Mouse (Mus musculus): ENCODE results near the gene Wdr54. TPM values are rescaled to one million over a fixed set of nuclear protein-coding genes. Genes with fewer than 3 reads are reported as not detected.
A peak's percentile ranks its signal among the peaks of the same experiment; 100 is the strongest.
"Not testable (repeated sequence)": the region's sequence is repeated elsewhere in the genome, so short reads cannot be mapped to it uniquely, and the experiment has no call there.

The Wdr54 gene
- polyA plus RNA-seq, 1 experiment from 2014 or later, result 4.8 TPM

DNA sequence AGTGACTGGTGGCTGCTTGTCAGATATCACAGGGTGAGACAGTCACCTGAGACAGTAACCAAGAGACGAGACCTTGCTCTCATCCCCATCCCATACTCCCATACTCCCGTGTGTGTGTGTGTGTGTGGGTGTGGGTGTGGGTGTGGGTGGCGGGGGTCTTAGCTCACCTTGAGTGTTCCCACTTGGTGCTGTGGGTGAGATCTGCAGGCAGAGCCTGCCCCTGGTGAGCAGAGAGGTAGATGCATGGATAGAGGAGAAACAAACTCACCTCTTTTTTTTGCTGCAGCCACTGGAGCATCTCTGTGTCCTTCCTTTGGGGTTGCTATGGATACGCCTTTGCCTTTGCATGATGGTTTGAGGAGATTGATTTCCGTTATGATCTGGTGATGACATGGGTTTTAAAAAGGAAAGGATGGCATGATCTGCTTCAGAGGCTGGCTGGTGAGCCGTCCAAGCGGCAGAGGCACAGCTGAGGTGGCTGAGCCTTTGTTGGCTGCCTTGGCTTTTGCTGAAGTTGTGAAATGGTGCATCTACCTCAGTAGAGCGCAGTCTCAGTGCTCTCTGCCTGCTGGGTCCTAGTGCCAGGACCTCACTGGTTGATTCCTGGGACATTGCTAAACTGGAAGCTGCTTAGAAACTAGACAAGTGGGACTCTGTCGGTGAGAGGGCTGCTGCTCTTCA lies 16.2 kb upstream of the Wdr54 start:
- Histone ChIP-seq H3K27me3 (no peaks in the 10 kb centered on the region), H3K36me3 (peaks cover 13% of the 10 kb centered on the region; the same call in 1 of the 2 replicates), H3K4me1 (peaks cover 9% of the 10 kb centered on the region; the same call in 1 of the 2 replicates), H3K4me2 (no peak overlapping the region), H3K27ac (no peak overlapping the region), H3K9me3 (no peaks in the 10 kb centered on the region), H3K4me3 (no peak overlapping the region), H3K9ac (no peak overlapping the region)
- ATAC-seq (ENCODE audit: insufficient number of reproducible peaks, low FRiP score, low TSS enrichment, low read depth), result no peak
- WGBS, result 68% methylated on average over 9 of the region's 9 CpGs

DNA sequence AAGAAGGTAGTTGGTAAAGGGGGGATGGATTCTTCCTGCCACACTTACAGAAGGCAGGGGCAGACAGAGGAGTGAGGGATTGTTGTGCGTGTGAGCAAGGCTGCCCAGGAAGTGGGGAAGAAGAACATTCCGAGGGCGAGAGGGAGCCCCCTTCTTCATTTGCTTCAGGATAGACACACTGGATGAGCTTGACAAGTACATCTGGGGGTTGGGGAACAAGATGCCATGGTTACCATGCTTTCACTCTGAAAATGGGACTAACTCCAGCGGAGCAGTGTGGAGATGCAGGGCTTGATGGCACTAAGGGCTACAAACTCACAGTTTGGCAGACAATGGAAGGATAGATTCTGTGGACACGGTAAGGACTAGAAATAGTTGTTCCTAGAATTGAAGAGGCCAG lies 14.9 kb upstream of the Wdr54 start:
- ATAC-seq (ENCODE audit: insufficient number of reproducible peaks, low FRiP score, low TSS enrichment, low read depth), result no peak
- Histone ChIP-seq H3K27ac (no peak overlapping the region), H3K4me1 (peaks cover 21% of the 10 kb centered on the region), H3K9me3 (no peaks in the 10 kb centered on the region), H3K36me3 (peaks cover 5% of the 10 kb centered on the region; the same call in 1 of the 2 replicates), H3K4me2 (no peak overlapping the region), H3K27me3 (no peaks in the 10 kb centered on the region), H3K9ac (no peak overlapping the region), H3K4me3 (no peak overlapping the region)
- 81% methylated on average over 5 of the region's 5 CpGs for WGBS

DNA sequence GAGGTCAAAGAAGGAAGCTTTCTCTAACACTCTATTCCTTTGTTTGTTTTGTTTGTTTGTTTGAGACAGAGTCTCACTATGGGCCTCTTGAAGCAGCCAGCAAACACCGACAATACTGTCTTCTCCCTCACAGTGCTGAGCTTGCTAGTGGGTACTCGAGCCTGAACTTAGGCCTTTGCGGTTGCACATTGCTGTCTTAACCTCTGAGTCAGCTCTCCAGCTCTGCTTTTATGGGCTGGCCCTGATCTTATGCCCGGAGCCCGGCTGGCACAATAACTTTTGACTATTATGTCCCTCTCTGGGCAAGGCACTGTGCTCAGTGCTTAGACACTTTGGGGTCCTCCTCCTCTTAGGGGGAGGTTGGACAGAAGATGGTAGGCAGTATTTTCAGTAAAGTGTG lies 13.7 kb upstream of the Wdr54 start:
- WGBS, result 75% methylated on average over 5 of the region's 5 CpGs
- no peak for ATAC-seq (ENCODE audit: insufficient number of reproducible peaks, low FRiP score, low TSS enrichment, low read depth)
- H3K9ac ChIP-seq, result no peak overlapping the region

DNA sequence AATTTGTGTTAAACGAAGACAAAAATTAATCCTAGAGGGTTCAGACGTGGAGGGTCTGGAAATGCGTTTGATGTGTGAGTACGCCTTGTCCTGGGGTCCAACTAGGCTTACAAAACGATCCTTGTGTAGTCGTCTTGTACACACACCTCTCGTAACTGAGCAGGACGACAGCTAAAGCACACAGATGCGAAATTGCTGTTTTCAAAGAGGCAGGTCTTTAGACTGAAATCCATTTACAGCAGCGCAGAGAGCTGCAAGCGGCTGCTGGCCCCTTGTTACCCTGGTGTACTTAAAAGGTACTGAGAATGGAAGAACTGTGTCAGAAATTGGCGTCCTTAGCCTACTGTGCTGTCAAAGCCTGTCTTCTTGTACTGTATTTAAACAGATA lies 10.0 kb upstream of the Wdr54 start:
- WGBS, result under 1% methylated on average over 12 of the region's 12 CpGs
- Histone ChIP-seq H3K4me3 (peak overlapping the region; percentile 87), H3K4me1 (peaks cover 42% of the 10 kb centered on the region), H3K36me3 (no peaks in the 10 kb centered on the region), H3K9ac (peak overlapping the region; percentile 89), H3K4me2 (peak overlapping the region; percentile 65), H3K27ac (peak overlapping the region; percentile 86), H3K27me3 (peaks cover 15% of the 10 kb centered on the region), H3K9me3 (no peaks in the 10 kb centered on the region)
- ATAC-seq (ENCODE audit: insufficient number of reproducible peaks, low FRiP score, low TSS enrichment, low read depth), result no peak

More for the DNA sequence above, 13.7 kb upstream of the Wdr54 start:
- no peaks in the 10 kb centered on the region for H3K27me3 ChIP-seq
- no peaks in the 10 kb centered on the region for H3K9me3 ChIP-seq
- H3K27ac ChIP-seq, result no peak overlapping the region
- H3K4me1 ChIP-seq, result peaks cover 25% of the 10 kb centered on the region
- H3K4me3 ChIP-seq, result no peak overlapping the region
- no peaks in the 10 kb centered on the region for H3K36me3 ChIP-seq
- no peak overlapping the region for H3K4me2 ChIP-seq

DNA sequence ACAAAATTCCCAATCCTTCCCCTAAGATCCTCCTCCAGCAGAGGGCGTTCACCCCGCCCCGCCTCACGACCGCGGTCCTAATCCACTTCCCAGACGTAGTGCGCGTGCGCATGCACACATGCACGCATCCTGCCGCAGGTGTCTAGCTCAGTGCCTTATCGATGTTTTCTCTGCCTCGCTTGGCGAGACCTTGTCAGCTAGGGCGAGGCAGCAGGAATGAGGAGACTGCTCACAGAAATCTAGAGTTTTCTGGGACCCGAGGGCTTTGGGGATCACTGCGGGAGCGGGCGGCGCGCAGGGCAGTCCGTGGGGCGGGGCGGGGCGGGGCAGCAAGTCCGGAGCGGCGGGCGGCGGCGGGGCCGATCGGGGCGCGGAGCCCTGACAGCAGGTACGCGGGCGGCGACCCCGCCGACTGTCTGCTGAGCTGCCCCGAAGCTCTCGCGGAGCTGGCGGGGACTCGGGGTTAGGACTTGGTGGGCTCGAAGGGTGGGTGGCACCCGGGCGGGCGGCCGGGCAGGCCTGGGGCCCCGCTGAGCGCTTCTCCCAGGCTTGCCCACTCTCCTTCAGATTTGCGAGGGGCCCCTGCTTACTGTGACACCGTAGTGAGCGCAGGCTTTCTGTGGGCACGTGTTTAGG lies 9.5 kb upstream of the Wdr54 start, which contains the start of gene Dctn1:
Dctn1 (plus strand) TSS at position 314 of the 636 bp plus-strand sequence.
- under 1% methylated on average over 52 of the region's 58 CpGs for WGBS
- Histone ChIP-seq H3K4me3 (peak within 1 kb of the TSS; percentile 87), H3K4me1 (peaks cover 46% of the 10 kb centered on the region), H3K27ac (peak within 1 kb of the TSS; percentile 86), H3K9ac (peak within 1 kb of the TSS; percentile 89), H3K36me3 (no peaks in the 10 kb centered on the region), H3K27me3 (peaks cover 20% of the 10 kb centered on the region), H3K9me3 (no peaks in the 10 kb centered on the region), H3K4me2 (peak within 1 kb of the TSS; percentile 65)
- peak; percentile 86 for ATAC-seq (ENCODE audit: insufficient number of reproducible peaks, low FRiP score, low TSS enrichment, low read depth)

DNA sequence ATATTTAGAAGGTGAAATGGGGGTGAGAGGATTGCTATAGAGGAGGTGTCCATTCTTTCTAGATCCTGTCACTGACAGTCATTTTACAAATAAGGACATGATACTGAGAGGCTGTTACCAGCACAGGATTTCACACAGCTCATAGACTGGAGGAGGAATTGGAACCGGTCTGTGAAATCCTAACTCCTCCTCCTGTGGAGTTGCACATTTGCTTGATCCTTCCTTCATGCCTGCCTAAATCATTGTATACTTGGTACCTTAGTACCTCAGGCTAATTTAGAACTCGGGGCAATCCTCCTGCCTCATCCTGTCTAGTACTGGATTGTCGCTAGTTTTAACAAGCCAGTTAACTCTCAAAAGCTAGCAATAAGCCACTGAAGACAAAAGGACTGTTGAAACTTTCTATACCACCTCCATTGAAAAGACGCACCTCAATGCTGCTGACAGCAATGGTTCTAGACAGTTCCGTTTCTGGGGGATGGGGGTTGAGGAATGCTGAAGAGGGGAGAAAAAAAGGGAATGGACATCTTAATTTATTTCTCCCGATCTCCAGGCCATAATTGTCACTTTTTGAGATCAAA lies 8.9 kb upstream of the Wdr54 start:
- no peak; the same call in 1 of the 2 replicates for ATAC-seq (ENCODE audit: insufficient number of reproducible peaks, low FRiP score, low TSS enrichment, low read depth)
- WGBS, result 5% methylated on average over 6 of the region's 6 CpGs
- Histone ChIP-seq H3K27me3 (peaks cover 26% of the 10 kb centered on the region), H3K9me3 (no peaks in the 10 kb centered on the region), H3K36me3 (no peaks in the 10 kb centered on the region), H3K4me2 (peak overlapping the region; percentile 65), H3K27ac (peak overlapping the region; percentile 86), H3K9ac (peak overlapping the region; percentile 89; the same call in 1 of the 2 replicates), H3K4me1 (peaks cover 46% of the 10 kb centered on the region), H3K4me3 (peak overlapping the region; percentile 87)

DNA sequence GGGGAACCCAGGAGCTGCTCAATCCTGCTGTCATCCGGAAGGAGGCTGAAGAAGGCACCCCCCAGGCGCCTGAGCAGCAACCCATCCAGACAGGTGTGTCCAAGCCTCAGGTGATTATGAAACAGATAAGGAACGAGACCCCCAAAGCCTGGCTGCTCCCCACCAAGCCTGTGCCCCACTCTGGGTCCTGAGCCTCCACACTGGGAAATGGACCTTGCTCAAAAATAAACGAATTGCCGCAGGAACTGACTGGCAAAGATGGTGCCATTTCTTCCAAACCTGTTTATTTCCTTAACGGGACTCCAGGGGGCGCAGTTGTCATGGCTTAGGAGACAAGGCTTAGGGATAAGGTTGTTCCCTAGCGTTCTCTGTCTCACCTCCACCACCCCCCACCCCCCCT lies 6.5 kb upstream of the Wdr54 start:
- H3K9ac ChIP-seq, result peak overlapping the region; percentile 45
- no peak overlapping the region for H3K27ac ChIP-seq

DNA sequence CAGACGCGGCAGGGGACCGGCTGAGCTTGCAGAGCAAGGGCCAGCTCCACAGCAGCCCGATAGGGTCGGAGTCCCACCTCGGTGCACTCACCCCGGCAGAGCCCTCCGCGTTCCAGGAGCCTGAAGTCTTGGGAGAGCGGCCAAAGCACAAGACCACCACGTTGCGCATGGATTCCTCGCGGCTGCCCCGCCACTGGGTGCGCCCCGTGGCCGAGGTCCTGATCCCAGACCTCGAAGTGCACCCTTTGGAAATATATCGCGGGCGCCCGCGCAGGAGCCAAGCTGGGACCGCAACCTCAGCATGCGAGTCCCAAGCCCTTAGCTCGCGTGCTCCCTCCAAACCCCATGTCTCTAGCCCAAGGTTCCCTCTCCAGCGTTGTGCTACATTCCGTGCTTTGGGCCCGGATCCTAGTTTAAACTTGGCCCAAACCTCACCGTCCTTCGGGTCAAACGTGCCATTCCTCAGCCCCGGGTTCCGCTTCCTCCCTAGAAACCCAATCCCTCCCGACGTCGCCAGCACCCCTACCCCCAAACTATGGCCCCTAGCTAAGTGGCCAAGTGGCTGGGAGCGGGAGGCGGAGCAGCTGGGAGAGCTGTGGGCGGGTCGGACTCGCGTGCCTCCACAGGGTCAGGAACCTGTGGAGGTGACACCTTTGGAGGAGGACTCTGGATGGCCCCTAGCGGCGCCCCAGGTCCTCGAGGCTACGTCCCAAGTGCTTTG lies 5.9 kb upstream of the Wdr54 start:
- Histone ChIP-seq H3K27me3 (peaks cover 29% of the 10 kb centered on the region), H3K36me3 (no peaks in the 10 kb centered on the region), H3K4me2 (peak overlapping the region; percentile 84), H3K9me3 (no peaks in the 10 kb centered on the region), H3K4me3 (peak overlapping the region; percentile 46), H3K9ac (peak overlapping the region; percentile 45), H3K4me1 (peaks cover 34% of the 10 kb centered on the region), H3K27ac (no peak overlapping the region)
- 1% methylated on average over 49 of the region's 49 CpGs for WGBS
- ATAC-seq (ENCODE audit: insufficient number of reproducible peaks, low FRiP score, low TSS enrichment, low read depth), result no peak

More for the DNA sequence above, 6.5 kb upstream of the Wdr54 start:
- peak overlapping the region; percentile 46 for H3K4me3 ChIP-seq
- H3K27me3 ChIP-seq, result peaks cover 29% of the 10 kb centered on the region
- H3K36me3 ChIP-seq, result no peaks in the 10 kb centered on the region
- H3K4me1 ChIP-seq, result peaks cover 38% of the 10 kb centered on the region
- H3K4me2 ChIP-seq, result peak overlapping the region; percentile 84
- no peak for ATAC-seq (ENCODE audit: insufficient number of reproducible peaks, low FRiP score, low TSS enrichment, low read depth)
- 2% methylated on average over 8 of the region's 8 CpGs for WGBS
- no peaks in the 10 kb centered on the region for H3K9me3 ChIP-seq

DNA sequence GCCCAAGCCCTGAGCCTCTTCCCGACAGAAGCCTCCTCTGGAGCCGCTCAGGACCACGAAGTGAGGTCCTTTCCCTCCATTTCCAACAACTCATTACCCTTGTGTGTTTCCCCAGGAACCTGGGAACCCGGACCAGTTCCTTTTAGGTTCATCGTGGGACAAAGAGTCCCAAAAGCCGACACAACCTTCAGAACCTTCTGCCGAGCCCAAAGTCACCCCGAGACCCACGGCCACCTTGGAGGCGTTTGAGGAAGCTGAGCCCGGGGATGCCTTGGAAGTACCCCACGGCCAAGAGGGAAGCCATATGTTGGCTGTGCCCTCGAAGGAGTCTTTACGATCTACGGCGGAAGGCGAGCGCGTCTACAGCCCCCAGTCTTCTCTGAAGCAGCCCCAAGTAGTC lies 5.2 kb upstream of the Wdr54 start:
- WGBS, result 7% methylated on average over 19 of the region's 19 CpGs
- Histone ChIP-seq H3K4me3 (peak overlapping the region; percentile 46), H3K9ac (peak overlapping the region; percentile 45), H3K4me2 (peak overlapping the region; percentile 84), H3K4me1 (peaks cover 29% of the 10 kb centered on the region), H3K27me3 (peaks cover 29% of the 10 kb centered on the region), H3K9me3 (no peaks in the 10 kb centered on the region), H3K27ac (no peak overlapping the region), H3K36me3 (no peaks in the 10 kb centered on the region)
- ATAC-seq (ENCODE audit: insufficient number of reproducible peaks, low FRiP score, low TSS enrichment, low read depth), result no peak

DNA sequence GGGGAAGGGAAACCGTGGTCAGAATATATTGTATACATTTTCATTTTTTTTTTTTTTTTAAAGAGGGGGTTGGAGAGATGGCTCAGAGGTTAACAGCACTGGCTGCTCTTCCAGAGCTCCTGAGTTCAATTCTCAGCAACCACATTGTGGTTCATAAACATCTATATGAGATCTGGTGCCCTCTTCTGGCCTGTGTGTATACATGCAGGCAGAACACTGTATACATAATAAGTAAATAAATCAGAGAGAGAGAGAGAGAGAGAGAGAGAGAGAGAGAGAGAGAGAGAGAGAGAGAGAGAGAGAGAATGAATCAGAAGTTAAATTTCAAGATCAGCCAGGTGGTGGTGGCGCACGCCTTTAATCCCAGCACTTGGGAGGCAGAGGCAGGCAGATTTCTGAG lies 3.3 kb upstream of the Wdr54 start:
- 34% methylated on average over 3 of the region's 3 CpGs for WGBS
- H3K27ac ChIP-seq; ATAC-seq (ENCODE audit: insufficient number of reproducible peaks, low FRiP score, low TSS enrichment, low read depth); H3K9me3 ChIP-seq; H3K4me2 ChIP-seq; H3K36me3 ChIP-seq; H3K4me3 ChIP-seq; H3K9ac ChIP-seq: not testable (repeated sequence)
- Histone ChIP-seq H3K4me1 (peaks cover 36% of the 10 kb centered on the region), H3K27me3 (peaks cover 29% of the 10 kb centered on the region)

DNA sequence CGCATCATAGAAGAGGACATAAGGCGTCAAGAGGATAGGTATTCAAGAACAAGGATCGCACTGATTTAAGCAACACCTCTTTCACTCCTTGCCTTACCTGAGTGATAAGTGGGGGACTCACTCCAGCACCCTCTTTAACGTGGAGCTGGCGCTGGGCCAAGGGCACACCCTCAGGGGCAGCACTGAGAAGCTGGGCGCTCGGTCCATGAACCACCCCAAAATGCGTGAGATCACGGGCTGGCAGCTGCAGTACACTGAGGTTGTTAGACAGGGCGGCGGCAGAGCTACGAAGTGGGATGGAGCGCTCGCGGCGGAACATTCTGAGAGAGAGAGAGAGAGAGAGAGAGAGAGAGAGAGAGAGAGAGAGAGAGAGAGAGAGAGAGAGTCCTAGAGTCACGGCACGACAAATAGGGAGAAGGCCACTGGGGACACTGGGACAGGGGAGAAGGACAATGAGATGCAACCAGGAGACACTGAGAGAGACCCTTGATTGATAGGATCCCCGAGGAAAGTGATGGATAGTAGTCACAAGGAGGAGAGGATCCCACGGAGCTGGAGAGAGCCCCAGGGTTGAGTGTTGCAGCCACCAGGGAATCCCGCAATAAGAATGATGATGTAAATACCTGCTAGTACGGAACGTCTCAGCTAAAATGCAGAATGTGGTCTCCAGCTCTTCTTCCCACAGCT lies 502 bp downstream of the Wdr54 start:
- peak overlapping the region; percentile 86 for H3K4me2 ChIP-seq
- no peaks in the 10 kb centered on the region for H3K9me3 ChIP-seq
- 7% methylated on average over 23 of the region's 23 CpGs for WGBS
- peaks cover 16% of the 10 kb centered on the region for H3K4me1 ChIP-seq
- peak overlapping the region; percentile 35; the same call in 1 of the 2 replicates for H3K9ac ChIP-seq
- H3K27ac ChIP-seq, result no peak overlapping the region
- H3K27me3 ChIP-seq, result peaks cover 9% of the 10 kb centered on the region
- peak overlapping the region; percentile 51 for H3K4me3 ChIP-seq
- ATAC-seq (ENCODE audit: insufficient number of reproducible peaks, low FRiP score, low TSS enrichment, low read depth), result no peak
- peaks cover 29% of the 10 kb centered on the region for H3K36me3 ChIP-seq
